Mouse (Mus musculus) megakaryocyte, adult 5-6 weeks (primary cell): ENCODE data around the gene Kcnh5. TPM values are rescaled to one million over a fixed set of nuclear protein-coding genes. Genes with fewer than 3 reads are reported as not detected.

Experiments
- ATAC-seq: 2 replicates; pipeline ENCODE4 v1.8.0; 2016; ENCODE audit warnings: mild to moderate bottlenecking, inconsistent platforms; ENCODE audit not compliant: poor library complexity, severe bottlenecking
- total RNA-seq, 2 experiments: library from RNA; stranded (forward) in 1 of 2; stranded (reverse) in 1 of 2; fragments of 153-499, 151-499 nt in 1 of 2; fragments of 221-1000, 200-1000 nt in 1 of 2; gene quantifications; 2 replicates each; pipeline versions ENCODE4 v1.2.3 to v1.2.4; 2015 to 2017

Gene Kcnh5
- not detected in 2 replicates for total RNA-seq (2015)
- total RNA-seq (2017): not detected in 2 replicates

DNA sequence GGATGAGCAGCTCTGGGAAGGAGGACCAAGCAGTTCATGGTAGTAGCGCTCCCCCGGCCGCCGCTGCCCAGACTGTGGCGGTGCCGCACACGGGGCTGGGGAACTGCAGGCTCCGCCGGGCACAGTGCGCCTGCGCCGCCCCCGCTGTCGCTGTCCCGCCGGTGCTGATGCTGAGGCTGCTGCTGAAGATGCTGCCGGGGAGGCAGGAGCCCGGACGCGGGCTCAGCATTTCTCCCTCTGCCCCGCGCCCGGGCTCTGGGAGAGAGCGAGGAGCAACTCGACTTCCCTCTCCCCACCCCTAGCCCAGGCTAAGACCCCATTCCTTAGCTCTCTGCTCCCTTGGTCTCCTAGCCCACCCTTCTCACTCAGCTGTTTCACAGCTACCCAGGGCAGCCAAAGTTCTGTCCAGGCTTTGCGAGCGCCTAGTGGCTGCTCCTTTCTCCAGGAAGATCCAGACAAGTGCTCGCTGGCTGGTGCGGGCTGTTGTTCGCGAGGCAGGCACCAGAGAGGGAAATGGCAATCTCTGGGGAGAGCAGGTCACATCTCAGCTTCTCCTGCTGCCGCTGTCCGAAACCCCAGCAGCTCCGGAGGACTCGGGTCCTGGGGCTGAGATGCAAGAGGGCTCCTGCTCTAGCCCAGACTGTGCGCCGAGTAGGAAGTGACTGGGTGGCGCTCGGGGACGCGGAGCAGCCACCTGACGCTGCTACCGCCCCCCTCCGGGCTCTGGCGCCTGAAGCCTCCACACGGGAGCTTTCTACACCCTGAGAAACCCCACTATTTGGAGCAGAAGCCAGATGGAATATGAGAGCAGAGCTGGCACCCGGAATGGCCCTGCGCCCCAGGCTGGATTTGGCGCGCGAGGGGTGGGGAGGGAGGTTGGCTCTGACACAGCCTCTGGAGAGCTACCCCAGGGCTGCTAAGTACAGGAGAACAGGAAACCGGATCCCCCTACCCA, at the start of gene Kcnh5:
TSS of gene Kcnh5 (minus strand) at position 642 of the 955 bp plus-strand sequence.
- ATAC-seq: no peak

DNA sequence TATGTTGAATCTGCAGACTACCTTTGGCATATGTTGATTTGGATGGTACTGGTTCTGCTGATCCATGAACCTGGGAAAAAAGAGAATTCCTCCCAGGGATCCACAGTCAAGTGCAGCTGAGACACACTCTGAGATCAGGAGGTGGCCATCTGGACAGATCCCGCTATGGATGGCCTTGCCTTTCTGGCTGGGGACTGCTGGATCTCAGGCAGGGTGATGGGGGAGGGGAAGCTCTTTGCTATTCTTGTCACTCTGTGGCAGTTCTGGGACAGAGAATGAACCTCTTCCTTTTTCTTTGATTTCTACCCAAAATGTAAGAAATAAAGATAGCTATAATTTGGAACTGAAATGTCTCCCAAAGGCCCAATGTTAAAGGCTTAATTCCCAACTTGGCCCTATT, 46.8 kb upstream of the Kcnh5 start:
- no peak for ATAC-seq

DNA sequence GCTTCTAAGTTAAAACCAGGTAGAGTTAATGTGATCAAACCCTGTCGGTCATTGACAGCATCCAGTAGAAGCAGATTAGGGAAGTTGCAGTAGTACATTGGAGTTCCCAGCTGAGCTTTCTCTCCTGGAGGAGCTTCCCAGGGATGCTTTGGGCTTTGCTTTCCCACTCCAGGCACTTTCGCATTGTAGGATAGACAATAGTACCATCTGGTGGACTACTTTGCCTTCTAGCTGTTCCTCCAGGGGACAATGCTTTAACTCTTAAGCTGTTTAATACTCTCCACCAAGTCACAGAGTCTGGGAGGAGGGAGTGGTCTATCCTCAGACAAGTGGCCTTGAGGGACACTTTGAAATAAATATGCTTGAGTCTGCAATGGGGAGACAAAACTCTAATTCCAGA, 12.3 kb upstream of the Kcnh5 start:
- ATAC-seq: no peak

DNA sequence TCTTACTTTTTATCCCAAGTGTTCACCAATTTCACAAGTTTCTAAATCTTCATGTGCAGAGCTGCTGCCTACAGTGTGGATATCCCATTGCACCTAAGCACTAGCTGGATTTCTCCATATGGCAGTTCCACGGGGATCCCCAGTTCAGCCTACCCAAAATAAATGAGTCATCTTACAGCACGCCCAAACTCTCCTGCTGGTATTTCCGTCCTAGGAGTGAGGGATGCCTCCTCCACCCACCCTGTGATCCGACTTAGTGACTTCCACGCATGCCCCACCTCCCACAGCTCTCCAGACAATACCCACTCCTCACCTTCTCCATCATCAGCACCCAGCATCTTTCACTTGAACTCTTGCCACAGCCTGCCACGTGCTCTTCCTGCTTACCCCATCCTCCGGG, 5.5 kb upstream of the Kcnh5 start:
- ATAC-seq: no peak

DNA sequence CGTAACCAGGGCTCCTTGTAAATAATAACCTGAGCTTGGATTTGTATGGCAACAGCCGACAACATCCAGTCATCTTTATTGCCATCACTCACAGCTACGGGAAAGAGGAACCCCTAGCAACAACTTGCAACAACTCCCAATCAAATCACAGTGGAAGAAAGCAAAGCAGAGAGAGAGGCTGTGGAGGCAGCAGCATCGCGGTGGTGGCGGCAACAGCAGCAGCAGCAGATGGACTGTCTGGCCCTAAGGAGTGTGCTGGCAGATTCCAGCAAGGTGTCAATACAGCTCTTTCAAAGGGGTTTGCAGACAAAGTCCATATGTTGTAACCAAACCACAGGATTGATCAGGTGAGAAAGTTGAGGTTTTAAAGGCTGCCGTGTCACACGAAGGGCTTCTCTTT, 2.4 kb upstream of the Kcnh5 start:
- ATAC-seq: no peak

DNA sequence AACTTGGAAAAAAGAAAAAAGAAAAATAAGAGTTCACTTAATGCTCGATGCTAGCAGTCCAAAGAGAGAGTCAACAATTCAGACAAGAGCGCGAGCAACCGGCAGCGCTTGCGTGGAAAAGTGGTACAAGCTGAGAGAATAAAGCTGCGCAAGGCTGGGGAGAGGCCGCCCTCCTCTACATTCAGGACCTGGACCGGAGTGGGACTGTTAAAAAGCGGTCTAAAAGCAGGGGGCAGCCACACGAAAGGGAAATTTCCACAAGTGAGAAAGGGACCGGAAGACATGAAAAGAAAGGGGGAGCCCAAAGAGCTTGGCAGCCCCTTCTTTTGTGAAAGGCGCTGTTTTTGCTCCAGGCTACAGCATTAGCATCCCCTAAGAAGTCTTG, 506 bp upstream of the Kcnh5 start:
- ATAC-seq: no peak

DNA sequence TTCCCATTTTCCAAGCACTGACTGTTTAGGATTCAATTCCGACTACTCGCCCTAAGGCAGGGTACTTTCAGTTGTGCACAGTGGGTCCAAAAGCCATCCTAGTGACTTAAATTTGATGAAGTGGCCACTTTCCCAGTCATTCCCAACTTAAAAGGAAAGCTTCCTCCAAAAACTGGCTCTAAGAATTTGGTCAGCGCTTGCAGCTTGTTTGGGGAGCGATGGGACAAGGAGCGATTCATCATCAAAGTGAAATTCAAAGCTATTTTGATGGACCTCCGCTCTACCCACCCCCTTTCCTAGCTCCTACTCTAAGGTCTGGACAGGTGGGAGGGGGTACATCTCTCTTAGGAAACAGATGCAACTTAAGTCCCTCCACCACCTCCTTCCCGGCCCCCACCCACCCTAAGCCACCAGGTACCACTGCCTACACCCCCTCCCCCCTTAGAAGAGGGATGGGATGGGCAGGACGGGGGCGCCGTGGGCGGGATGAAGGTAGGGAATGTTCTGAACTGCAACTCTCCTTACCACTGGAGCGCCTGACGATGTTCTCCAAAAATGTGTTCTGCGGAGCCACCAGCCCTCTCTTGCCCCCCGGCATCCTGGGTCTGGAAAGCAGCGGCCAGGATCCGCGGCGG, 1.1 kb downstream of the Kcnh5 start:
- no peak for ATAC-seq

DNA sequence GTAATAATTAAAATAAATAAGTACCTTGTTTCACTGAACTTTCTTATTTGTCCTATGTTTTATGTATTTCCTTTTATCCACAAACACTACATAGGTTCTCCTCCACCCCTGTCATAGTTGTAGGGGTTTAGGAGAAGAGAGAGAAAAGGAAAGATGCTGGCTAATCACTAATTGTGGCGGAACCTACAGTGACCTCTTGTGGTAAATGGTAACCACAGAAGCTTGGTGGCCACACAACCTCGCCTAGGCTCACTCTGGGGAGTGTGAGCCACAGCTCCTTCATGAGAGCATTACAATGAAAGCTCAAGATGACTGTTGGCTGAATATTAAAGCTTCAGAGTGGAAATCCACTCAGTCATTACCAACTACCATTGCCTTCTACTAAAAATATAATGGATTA, 6.2 kb downstream of the Kcnh5 start:
- no peak for ATAC-seq

DNA sequence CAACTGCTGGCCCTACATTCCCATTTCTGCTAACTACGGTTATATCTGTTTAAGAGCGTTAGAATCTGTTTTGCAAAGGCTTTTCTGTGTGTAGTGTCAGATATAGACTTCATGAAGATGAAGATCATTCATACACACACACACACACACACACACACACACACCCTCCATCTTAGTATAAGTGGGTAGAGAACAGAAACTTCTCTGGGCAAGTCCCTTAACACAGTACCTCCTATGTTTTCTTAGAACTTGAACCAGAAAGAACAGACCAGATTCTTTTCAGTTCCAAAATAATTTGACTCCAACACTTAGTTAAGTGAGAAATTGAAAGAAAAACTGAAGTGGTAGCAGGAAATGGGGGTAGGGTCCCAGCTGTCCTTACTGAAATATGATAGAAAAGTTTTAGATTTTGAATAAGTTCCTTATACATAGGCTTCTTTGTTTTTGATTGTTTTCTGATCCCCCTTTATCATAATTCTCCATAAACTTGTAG, 24.0 kb downstream of the Kcnh5 start:
- ATAC-seq: no peak

DNA sequence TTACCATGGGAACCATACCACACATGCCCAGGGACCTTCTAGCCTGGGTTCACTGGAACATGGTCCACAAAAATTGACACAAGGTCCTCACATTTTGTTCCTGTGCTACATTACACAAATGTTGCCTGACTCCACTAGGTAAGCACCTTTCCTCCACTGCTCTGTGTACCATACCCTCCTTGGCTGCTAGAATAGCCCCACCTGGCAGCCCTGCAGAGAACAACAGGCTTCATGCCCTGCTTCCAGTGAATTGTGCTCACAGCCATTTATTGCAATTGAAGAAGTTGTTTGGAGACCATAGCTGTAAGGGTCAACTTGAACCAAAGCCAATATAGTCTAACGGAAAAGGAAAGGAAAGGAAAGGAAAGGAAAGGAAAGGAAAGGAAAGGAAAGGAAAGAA, 37.3 kb downstream of the Kcnh5 start:
- no peak for ATAC-seq

DNA sequence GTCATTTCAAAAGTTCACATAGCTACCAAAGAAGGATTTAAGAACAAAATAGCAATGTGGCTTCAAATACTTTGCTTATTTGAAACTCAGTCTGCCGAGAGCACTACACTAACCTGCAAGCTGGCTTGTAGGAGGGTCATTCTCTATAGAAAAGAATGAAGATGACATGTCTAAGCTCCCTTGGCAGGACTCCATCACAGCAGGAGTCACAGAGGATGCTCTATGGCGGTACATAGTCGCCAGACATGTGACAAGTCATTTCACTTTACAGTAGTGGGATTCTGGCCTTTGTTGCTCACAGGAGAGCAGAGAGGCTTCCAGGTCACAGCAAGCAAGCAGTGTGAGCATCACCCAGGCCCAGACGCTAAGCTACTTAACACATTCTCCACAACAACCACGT, 85.2 kb downstream of the Kcnh5 start:
- ATAC-seq: no peak

DNA sequence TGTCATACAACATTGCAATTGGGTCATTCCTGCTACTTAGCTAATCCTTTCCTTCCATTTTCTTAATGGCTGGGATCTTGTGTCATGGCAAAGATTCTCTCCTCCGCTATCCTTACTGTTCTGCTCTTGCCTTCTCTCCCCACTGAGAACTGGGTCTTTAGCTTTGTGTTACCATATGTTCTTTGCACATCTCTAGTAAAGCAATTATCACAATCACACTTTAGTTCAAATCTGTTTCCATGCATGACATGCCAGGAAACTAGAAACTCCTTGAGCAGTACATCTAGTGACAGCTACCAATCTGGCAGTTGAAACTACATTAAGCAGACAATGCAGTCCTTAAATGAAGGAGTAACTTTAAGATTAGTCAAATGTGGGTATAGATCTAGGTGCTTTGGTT, 86.2 kb downstream of the Kcnh5 start:
- no peak for ATAC-seq

DNA sequence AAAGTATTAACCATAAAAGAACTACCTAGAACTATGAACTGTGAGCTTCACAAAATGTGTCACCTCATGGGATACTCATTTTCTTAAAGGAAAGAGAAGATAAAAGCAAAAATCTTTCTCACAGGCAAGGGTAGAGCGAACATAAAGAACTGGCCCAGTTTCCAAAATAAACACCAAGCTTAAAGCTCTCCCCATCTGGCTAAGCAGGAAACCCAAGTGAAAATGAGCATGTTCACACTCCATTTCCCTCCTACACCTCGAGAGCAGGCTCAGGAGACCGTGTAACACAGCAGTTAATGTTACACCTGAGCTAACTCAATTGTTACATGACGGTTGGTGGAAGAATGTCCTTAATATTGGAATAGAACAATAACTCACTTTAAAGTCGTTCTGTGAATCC, 100.0 kb downstream of the Kcnh5 start:
- no peak for ATAC-seq

DNA sequence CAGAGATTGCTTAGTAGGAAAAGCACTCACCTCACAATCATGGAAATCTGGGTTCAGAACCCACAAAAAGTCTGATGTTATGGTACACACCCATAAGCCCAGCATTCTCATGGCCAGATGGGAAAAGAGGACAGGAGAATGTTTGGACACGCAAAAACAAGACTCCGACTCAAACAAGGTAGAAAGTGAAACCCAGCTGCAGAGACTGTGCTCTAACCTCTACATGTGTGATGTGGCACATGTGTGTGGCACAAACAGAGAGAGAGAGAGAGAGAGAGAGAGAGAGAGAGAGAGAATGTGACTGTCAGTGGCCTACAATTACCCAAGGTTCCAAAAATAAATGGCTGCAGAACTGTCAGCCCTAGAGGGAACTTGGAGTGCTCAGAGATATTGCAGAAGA, 106.1 kb downstream of the Kcnh5 start:
- ATAC-seq: no peak

DNA sequence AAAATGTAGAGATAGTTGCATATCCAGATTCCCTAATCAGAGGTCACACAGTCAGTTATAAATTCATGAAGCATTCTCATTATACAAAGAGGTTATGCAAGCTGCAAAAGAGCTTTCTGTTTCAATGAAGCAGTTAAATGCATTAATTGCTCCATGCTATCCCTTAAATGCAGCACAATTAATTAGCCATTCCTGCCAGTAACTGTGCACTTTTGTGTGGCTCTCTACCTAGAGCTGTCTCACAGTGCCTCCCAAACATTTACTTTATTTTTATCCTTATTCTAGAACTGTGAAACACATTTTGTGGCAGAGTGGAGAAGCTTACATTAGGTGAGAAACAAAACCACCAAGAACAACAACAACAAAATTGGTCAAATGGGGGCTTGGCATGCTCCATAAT, 114.6 kb downstream of the Kcnh5 start:
- no peak for ATAC-seq

DNA sequence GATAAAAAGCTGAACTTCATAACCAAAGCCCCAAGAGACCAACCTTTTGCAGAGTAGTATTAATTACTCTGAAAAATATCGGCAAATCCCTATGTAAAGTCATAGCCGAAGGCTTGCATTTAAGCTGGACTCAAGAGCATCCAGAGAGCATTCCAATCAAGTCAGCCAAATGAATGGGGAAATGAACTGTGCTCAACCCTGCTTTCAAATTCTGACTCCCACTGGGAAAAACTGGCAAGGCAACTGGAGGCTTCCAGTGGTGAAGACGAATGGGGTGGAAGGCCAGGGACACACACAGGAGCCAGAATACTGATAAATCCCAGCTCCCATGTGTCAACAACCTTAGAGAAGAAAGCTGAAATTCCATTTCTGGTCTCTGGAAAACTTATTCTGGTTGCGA, 115.4 kb downstream of the Kcnh5 start:
- ATAC-seq: no peak

DNA sequence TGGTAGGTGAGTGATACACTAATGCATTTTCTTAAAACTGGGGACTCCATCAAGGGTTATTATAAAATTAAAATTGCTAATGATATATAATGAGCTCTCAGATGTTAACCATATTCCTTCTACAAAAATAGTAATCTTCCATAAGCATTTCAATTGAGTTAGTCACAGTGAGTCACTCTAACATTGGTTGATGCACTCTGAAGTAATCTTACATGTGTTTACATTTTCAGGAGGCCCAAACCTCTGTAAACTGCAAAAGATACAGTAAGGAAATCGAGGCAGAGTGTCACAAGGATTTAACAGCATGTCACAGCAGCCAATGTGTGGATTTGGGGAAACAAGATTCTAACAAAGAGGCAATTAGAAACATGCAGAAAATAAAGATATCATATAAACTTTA, 123.4 kb downstream of the Kcnh5 start:
- ATAC-seq: no peak

DNA sequence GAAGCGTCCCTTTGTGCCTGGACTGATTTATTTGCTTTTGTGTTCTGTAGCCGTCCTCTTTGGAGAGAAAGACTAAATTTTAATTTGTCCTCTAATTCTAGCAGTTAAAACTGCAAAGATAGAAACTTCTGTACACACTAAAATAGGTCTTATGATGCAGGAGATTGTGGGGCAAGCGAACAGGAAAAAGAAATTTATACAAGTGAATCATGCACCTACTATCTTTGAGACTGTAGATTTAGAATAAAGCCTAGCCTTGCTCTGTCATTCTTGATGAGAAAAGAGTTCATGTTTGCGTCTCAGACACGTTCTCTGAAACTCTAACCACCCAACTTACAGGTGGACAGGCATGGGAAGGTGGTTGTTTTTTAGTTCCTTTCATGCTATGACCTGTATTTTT, 140.4 kb downstream of the Kcnh5 start:
- no peak for ATAC-seq

DNA sequence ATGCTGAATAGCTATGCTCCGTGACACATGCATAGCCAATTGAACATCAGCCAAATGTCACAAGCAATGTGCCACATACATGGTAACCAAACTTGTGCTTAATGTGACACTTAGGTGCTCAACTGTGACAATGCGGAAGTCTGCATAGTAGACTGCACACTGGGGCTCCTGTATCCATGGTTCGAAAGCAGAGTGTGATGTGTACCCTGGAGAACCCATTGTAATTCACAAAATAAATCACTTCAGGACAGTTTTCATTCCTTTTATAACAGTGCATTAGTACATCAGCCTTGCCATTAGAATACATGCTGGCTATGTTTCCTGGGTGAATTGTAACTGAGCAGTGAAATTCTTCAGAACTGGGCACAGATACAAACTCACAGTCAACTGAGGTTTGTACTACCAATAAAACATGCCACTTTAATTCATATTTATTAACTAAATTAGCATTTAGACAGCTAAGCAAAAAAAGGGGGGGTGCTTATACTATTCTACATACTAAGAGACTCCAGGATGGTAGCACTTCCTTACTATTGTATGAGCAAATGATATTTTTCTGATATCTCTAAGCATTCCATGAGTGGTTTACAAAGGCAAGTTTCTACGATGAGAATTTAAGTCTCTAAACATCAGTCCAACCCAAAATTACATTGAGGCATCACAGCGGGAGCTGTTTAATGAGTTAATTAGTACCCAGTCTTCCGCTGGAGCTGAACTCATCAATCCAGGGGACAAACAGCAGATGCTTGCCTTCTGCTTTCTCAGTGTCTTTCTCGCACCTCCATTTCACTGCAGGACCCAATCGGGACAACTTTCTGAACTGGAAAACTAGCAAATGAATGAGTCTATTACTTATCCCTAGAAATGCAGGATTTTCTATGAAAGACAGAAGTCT, 144.9 kb downstream of the Kcnh5 start:
- no peak for ATAC-seq

DNA sequence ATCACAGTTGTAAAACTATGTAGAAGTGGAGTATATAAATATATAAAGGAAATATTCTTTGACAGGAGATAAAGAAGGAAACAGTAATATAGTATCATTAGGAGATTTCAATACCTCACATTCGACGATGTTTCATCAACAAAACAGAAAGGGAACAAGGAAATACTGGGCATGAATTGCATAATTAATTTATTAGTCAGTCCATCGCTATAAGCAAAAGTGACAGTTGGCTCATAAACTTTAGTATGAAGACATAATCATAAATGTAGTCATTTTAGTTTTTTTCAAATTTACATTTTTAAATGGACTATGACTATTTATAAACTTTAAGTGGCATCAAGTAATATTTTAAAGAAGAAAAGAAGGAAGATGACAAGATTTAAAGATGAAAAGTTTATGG, 205.9 kb downstream of the Kcnh5 start:
- no peak for ATAC-seq

DNA sequence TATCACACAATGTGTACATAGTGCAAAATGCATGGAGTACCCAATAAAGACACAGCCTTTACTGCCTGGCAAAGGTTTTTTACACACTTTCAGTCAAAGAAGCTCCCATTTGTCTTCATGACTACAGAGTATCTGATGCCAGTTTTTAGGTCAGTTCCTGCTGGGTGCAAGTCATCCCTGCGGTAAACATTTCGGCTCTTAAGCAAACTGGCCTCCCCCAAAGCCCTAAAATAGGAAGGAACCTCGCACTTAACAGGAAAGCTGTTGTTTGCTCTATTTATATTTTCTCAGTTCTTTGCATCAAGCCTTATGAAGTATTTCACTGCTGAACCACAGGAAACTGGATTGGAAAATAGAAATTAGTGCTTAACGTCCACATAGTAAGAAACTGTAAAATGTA, 207.7 kb downstream of the Kcnh5 start:
- peak; percentile 86 for ATAC-seq
